Mouse (Mus musculus) left cerebral cortex, adult 8-10 months (tissue): ENCODE results near the gene Dmd. TPM values are rescaled to one million over a fixed set of nuclear protein-coding genes. Genes with fewer than 3 reads are reported as not detected.

Source experiments
- DNase-seq, 2 experiments: peaks; one replicate each; pipeline ENCODE4 v3.0.0; 2022; ENCODE audit warnings: low spot score in 2 of 2
- total RNA-seq, 4 experiments: library from RNA; stranded (reverse); gene quantifications; 2 replicates each; pipeline ENCODE4 v1.2.4; 2022

Dmd gene
- total RNA-seq, 4 experiments from 2014 or later, result 65.8 to 77.5 (median 68.7) TPM

DNA sequence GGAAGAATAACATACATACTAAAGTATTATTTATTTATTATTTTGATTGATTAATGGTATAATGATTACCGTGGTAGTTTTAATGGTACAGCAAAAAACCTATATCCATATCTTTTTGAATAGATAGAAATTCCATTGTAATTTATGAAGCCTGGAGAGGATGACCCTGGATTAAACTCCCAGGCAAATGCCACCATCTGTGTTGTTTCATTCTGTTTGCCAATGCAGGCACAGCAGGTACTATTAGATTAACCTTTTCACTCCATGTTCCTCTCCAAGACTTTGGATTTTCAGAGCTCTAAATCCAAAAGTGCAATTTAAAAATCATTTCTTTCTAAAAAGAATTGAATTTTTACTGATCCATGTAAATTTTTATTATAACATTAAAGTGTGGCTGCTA, 1383.5 kb downstream of the Dmd start:
- no peak for DNase-seq

DNA sequence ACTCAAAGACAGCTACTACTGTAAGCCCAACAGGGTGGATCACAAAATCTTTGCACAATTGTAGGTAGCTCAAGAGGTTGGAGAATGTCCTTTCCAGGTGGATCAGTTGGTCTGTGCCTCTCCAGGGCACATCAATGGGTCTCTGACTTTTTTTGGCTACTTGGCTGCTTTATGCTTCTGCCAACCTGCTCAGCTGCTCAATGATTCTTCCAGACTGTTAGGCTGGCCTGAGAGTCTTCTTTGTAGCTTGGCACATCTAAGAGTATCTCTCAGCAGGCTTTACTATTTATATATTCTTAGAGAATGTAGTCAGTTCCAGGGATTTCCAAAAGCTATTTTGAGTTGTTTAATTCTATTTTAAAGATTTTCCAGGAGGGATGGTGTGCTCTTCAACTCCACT, 1416.3 kb downstream of the Dmd start:
- DNase-seq, result no peak

DNA sequence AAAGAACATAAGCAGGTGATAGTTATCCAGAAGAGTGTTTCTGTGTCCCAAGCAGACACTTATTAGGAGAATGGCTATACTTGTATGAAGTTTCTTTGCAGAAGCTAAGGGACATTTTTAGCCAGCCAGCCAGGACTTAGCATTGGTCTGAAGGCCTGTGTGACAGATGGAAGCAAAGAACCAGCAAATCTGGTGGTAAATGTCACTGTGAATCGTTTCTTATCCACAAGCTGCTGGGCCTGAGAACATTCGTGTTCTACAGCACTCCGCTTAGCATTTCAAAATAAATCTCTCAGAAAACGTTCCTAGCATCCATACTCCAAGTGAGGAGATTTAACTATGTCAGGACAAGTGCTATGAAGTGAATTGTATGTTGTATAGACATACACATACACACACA, 1486.9 kb downstream of the Dmd start:
- peak in 1 of 2 experiments; percentile 10 for DNase-seq

DNA sequence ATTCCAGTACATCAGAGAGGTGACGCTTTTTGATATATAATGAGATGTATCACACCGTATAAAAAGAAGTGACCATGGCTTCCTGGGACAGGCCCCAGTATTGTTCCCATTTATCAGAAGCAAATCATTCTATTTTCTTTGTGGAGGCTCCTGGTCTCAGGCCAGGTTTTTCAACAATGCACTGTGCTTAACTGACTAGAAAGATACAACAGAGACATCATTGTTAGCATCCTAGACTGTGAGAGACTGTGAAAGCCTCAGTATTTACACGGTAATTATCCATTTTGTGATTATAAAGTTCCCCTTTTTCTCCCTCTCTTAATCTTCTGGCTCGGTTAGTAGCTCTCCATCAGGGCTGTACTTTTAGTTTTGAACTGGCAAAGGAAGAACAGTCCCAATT, 1487.9 kb downstream of the Dmd start:
- no peak for DNase-seq

DNA sequence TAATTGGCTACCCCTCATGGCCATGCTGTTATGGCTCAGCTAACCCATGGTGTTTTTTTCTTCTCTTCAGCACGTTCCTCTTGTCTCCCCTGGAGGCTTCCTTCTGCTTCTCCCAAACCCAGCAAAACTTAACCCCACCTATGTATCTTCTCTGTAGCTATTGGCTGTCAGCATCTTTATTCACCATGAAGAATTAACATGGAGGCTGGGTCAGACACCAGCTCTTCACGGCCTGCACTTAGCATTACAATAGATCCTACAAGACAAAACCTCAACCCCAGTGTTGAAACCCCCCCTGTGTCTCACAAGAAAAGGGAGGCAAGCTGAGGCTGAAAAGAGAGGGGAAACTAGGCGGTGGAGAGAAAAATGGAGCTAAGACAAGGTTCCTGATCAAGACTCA, 1494.3 kb downstream of the Dmd start:
- no peak for DNase-seq

DNA sequence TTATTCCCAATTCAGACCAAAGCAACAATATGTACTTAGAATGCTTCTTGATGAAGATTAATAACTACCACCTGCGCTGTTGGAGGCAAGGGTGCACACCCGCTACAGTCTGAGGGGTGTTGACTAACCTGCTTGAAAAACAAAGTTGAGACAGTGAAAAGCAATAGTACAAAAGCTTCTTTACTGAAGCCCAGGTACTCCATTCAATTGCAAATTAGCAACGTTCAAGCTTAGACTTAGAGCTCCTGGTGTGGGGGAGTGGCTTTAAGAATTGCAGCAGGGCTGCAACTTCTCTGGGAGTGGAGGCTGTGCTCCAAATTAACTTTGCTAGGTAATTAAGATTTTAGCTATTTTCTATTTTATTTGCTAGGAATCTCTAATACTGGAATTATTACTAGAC, 1495.3 kb downstream of the Dmd start:
- DNase-seq, result no peak

DNA sequence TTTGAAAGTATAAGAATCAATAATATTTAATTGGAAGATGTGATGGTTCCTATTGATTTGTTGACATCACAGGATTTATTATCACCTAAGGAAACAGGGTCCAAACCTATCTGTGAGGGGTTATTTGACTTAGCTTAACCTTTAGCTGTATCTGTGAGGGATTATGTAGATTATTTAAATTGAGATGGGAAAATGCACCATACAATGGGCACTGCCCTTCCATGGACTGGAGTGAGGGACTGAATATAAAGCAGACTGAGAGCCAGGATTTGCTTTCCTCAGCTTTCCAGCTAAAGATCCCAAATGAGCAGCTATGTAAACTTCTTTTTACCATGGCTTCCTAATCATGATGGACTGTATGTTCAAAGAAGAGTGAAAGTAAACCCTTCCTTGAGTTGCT, 1496.0 kb downstream of the Dmd start:
- DNase-seq, result no peak

DNA sequence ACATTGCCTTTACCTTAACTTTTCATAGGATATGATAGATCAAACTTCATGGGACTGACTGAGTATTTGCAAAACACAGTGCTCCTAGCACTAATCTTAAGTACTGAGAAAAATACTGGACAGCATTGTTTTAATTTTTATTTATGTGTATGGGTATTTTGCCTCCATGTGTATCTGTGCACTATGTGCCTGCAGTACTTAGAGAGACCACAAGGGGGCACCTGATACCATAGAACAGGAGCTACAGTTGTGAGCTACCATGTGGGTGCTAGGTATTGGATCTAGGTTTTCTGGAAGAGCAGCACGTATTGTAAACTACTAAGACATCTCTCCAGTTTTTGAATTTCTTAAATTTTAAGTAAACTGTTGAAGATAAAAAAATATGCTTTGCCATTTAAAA, 1505.8 kb downstream of the Dmd start:
- DNase-seq, result no peak

DNA sequence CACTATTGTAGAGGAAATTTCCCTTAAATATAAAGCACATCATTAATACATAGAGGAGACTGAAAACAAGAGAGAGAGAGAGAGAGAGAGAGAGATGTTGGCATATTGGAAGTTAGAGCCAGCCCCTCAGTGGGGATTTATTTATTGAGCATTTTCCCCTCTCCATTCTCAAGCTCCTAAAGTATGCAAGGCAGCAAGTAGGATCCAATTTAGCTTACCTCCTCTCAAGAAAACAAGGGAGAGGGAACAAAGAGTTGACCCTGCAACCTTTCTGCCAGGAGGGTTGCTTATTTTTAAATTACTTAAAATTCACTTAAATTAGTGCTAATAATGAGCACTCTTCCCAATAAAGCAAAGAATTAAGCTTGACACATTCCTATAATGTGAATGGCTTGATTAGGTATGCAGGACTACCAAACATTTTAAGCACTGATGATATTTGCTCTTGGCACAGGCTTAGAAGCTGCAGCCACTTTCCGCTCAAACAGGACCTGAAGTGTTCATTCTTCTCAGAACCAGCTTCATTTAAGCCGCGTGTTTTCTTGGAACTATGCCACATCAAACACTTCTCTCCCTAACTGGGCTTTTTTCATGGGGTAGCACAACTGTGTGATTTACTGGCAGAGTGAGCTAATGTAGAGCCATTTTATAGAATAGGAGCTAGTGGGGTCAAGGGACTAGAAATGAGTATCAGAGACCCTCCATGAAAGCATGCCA, 1566.1 kb downstream of the Dmd start:
- no peak for DNase-seq

DNA sequence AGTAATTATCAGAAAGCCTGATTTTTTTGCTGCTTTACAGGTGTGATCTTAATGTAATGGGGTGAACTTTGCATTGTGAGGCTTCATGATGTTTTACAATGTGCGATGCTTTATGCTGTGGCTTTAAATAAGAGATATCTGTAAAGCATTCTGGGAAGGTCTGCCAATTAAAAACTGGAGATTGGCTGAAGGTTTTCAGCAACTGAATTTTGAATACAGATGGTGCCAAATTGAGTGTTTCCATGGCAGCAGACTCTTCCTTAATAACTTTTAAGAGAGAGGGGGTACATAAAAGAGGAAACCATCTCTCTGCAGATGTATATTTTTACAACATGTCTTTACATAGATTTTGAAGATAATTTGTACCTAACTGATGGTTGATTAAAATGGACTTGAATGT, 1603.3 kb downstream of the Dmd start:
- no peak for DNase-seq

DNA sequence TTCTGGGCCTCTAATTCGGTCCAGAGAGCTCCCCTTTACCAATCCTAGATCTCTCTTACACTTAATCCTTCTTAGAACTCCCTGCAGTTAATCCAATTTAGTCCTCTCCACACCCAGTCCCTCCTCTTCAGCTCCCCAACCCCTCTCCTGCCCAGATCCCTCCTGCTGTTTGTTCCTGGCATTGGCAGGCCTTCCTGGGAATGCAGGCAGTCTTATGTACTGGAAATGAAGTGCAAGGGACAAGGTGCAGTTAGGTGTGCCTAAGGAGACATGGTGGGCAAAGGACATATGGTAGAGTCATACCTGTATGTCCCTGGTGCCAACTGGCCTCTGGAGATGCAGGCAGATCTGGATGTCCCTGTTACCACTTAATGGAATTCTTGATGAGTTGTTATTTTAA, 1604.8 kb downstream of the Dmd start:
- no peak for DNase-seq

DNA sequence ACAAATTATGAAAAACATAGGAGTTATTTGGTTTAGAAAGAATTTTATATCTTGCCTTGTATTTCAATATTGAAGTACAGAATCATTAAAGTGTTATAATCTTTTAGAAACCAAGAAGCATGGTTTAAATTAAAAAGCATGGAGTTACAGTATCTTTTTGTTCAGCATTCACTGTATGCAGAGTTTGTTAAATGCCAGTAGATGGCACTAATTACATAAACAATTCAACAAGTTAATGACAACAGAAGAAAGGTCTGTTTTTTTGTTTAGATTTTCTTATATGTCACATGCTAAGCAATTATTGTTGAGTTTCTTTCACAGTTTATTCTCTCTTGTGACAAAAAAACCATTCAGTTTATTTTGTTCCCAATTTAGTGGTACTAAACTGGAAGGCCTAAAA, 1649.8 kb downstream of the Dmd start:
- no peak for DNase-seq

DNA sequence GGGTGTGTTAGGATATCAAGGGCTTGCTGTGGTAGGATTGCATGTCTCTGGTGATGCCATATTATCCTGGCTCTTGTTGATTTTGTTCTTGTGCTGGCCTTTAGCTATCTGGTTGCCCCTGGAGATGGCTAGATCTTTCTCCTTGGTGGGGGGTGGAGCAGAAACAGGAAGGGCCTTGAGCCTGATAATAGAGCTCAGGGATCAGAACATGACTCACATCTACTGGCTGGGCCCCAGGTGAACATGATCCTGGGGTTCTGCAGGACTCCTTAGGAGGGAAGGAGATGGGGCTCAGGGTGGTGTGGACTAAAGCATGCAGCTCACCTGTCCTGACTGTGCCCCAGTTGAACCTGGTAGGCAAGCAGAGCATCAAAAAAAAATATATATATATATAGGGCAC, 1691.8 kb downstream of the Dmd start:
- DNase-seq, result no peak

DNA sequence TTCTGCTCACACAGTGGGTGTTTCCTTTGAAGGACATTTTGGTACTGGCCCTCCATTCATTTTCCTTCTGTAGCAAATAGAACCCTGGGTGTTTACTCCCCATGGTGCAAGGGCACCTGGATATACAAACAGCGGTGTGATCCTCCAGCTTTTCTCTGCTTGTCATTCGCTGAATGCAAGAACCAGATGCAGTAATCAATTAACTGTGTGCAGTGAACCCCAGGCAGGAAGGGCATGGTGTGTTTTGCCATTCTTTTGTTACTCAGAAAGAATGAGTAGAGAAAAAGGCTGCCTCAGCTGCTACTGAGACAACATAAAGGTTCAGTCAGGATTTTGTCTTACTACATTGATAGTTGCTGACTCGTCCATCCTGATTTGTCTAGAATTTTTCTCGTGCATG, 1799.0 kb downstream of the Dmd start:
- no peak for DNase-seq

DNA sequence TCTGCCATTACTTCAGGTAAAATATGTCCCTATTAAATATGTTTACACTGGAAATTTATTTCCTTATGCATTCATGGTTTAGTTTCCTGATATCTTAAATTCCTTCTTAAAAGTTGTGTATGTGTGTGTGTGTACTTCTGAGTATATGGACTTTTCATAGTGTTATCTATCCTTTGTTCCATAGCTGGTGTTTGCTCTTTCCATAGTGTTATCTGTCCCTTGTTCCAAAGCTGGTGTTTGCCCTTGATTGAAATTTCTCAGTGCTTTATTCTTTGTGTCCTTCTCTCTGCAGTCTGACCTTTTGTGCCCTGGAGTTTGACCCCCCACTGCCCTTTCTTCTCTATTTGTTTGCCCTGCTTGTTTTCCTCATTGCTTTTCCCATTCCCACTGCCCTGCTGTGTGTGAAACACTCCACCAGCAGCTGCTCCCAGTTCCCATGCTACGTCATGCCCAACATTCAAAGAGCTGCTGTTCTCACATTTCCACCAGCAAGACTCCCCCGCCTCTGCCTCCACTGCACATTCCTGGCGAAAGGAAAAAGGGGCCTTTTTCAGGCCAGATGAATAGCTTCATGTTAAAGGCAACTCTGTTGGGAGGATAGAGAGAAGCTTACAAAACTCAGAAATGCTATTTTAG, 1911.5 kb downstream of the Dmd start:
- peak in 1 of 2 experiments; percentile 31 for DNase-seq

DNA sequence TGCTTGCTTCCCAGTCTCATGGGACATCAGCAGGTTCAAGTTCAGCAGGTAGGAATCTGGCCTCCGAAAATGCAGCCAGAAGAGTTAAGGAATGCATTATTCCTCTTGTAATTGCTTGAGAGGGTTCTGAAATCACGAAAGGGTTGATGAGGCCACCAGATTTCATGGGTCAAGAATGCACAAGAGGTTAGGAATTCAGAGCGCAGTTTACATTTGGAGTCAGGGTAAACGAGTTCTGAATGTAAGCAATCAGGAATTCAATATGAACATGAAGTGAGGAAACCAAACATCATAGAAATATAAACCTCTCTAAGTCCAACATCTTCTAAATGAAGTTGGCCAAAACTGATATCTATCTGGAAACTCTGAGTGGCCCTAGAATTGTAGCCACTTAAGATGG, 1924.4 kb downstream of the Dmd start:
- no peak for DNase-seq

DNA sequence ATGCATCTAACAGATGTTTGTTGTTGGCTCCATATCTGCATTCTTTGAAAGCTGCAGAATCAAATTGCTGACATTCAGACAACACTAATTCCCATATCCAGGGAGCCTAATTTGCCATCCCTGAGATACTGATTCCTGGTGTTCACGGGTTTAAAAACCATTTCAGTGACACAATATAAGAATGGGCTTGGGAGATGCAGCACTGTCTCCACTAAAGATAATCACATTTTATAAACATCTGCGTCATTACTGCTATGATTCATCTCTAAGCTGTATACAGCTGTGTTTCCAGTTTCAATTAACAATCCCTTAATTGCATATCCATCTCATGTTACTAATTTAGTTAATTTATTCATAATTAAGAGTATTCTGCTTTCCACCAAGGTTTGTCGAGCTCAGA, 1929.5 kb downstream of the Dmd start:
- no peak for DNase-seq

DNA sequence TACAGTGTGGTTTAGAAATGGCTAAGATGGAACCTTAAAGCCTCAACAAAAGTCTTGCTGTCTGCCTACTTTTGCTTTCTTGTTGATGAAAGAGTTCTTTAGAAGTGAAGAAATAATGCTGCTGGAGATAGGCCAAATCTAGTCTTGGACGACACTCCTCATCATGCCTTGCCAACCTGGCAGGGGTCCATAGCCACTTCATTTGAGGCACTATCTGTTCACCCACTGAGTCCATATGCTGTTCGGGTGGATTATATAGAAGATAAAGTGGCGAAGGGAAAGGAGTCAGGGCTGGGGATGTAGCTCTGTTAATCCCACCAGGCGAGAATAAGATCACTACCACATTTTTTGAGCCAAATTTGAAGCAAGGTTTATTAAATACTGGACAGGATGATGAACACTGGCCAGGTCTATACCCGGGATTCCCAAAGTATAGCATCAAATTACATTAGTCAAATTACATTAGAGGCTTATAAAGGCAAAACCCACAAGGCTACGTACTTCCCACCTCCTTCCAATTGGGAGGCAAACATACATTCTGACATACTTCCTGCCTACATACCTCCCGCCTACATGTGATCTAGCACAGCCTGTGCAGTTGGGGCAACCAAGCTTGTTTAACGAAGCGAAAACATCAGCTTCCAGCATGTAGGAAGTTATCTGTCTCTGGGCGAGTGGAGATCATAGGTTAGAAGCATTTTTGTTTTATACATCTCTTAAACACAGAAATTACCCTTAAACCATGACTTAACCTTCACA, 1984.2 kb downstream of the Dmd start:
- DNase-seq, result peak in 1 of 2 experiments; percentile 14

DNA sequence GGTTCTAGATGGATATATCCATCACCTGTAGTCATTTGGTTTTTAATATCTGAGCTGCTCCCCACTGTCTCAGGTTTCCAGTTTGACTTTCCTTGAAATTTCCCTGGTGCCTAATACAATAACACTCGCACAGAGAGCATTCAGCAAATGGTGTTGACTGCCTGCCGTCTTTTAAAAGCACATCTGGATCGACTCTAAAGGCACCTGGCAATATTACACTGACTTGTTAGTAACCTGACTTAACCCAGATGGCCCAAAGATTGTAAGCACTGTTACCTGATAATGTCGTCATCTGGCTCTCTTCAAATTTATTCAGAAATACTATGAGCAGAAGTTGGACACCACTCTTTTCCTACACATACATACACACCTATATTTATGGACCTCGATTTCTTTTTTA, 2011.9 kb downstream of the Dmd start:
- no peak for DNase-seq

DNA sequence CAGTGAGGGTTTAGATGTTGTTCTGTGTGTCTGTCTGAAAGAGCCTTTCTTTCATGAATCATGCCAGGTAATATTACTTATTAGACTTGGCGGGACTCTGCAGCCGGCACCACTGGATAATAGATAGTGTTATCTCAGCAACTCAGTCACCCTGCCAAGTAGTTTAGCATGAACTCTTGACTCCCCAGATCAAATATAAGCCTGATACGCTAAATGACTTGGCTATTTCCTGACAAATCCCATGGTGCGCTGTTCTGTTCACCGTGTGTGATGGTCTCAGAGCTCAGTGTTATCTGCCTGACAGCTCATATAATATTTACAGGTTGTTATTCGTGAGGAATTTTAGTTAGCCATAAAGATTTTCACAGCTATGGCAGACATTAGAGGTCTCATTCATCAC, 2012.3 kb downstream of the Dmd start:
- no peak for DNase-seq

DNA sequence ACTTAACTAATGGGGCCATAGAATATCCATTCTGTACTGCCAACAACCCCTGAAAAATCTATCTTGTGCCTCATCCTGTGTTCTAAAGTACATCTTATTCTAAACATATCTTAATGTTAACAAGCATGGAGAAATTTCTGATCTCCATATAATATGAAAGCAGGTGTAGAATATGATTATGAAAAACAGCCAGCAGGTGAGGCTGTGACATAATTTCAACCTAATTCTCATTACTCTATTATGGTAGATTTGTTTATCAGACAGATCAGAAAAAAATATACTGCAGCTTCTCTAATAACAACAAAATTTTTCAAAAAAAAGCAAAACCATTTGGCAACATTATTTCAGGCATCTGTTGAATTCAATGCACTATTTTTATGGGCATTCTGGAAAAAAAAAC, 2059.6 kb downstream of the Dmd start:
- DNase-seq, result no peak

DNA sequence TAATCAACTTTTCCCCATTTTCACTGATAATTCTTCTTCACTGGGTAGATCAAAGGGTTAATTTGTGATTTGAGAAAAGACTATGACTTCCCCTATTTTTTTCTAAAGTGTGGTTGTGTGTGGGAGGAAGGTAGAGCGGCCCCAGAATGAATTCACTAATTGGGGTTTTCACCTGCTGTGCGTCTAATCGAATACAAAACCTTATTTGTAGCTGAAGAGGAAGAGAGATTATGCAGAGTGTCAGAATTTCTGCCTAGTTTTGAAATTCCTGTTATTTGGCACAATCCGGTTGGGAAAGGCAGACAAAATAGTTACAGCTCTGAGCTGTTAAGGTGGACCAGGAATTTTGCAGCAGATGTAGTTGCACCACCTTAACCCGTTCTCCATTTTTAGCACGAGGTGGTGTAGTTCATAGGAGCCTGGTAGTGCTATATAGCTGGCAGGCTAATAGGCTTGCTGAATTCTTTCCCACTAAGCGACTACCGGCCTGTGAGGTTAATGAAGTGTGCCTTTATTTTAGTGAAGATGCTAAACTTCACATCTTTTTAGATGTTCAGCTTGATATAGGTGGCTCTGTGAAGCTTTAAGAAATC, 2092.9 kb downstream of the Dmd start:
- no peak for DNase-seq
